Mouse (Mus musculus) E14TG2a.4 (cell line): Measurements from ENCODE around the gene Fam3b.

Experiments used
- H3K27me3 ChIP-seq: 2 replicates; pipeline ENCODE4 v1.6.1; 2014; ENCODE audit warnings: low read length, control low read depth; ENCODE audit not compliant: insufficient read depth
- H3K36me3 ChIP-seq: 2 replicates; pipeline ENCODE4 v1.6.1; 2014; ENCODE audit warnings: low read length, control low read depth; ENCODE audit not compliant: insufficient read depth
- H3K4me1 ChIP-seq: replicated peaks from 2 replicates; pipeline ENCODE4 v1.6.1; 2014; ENCODE audit warnings: low read depth, low read length, control low read depth
- H3K4me3 ChIP-seq: replicated peaks from 2 replicates; pipeline ENCODE4 v1.5.1; 2014; ENCODE audit warnings: mild to moderate bottlenecking, low read length
- H3K9me3 ChIP-seq: 2 replicates; pipeline ENCODE4 v1.6.1; 2014; ENCODE audit warnings: low read length, control low read depth
- CTCF ChIP-seq: conservative IDR thresholded peaks from 2 replicates; pipeline ENCODE4 v1.5.1; 2014; ENCODE audit warnings: low read length
- NANOG ChIP-seq: IDR thresholded peaks from 2 replicates; pipeline ENCODE4 v1.6.1; 2014; ENCODE audit warnings: borderline replicate concordance, low read length, mixed read lengths
- POU5F1 ChIP-seq: IDR thresholded peaks from 2 replicates; pipeline ENCODE4 v1.6.1; 2014; ENCODE audit warnings: low read length, borderline replicate concordance

The Fam3b gene

DNA sequence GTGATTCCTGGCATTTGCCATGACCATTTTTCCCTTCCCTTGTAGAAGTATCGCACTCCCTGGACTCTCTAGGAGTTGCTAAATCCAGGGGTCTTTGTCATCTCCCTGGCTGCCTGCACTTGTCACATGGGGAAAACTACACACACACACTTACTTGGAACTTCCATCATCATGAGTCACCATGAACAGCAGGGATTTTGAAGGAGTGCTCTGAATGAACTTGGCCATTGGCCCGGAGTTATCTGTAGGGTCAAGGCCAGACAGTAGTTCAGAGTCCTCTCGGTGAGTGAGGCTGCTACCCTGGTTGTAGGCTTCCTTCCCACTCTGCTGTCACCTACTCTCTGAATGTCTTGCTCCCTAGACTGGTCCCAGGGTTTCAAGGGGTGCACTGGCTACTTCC is 39.0 kb downstream of the Fam3b start:
- TF ChIP-seq CTCF (no peak), POU5F1 (no peak), NANOG (no peak)
- Histone ChIP-seq H3K4me3 (no peak overlapping the region), H3K4me1 (no peaks in the 10 kb centered on the region), H3K27me3 (no peaks in the 10 kb centered on the region), H3K36me3 (no peaks in the 10 kb centered on the region), H3K9me3 (no peaks in the 10 kb centered on the region)

DNA sequence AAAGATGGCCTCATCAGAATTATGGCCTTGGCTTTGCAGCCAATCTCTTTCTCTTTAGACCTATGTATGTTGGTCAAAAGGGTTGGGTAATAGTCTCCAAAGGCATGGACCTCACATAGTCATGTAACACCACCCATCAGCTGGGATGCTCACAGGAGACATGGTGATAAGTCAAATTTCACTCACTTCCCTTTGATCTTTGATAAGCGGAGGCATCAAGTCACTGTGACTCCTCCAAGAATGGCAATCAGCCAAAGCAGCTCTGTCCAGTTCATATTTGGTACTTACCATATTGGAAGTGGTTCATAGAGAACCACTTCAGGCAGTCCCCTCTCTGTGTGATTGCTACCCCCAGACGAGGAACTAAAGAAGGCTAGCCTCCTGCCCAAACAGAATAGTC is 39.9 kb downstream of the Fam3b start:
- Histone ChIP-seq H3K4me1 (no peaks in the 10 kb centered on the region), H3K4me3 (no peak overlapping the region), H3K27me3 (no peaks in the 10 kb centered on the region), H3K9me3 (no peaks in the 10 kb centered on the region), H3K36me3 (no peaks in the 10 kb centered on the region)
- no peak for TF ChIP-seq POU5F1
- no peak for TF ChIP-seq CTCF
- no peak for TF ChIP-seq NANOG

- H3K9me3 ChIP-seq = no peaks in the 10 kb centered on the region
- H3K4me1 ChIP-seq = no peaks in the 10 kb centered on the region
- no peaks in the 10 kb centered on the region for H3K27me3 ChIP-seq
- no peaks in the 10 kb centered on the region for H3K36me3 ChIP-seq
- TF ChIP-seq NANOG (no peak), POU5F1 (no peak), CTCF (no peak)
- H3K4me3 ChIP-seq = no peak overlapping the region
Observed at GRCm38 (mm10) chr16:97467993-97468791, 46.4 kb downstream of the Fam3b start.

DNA sequence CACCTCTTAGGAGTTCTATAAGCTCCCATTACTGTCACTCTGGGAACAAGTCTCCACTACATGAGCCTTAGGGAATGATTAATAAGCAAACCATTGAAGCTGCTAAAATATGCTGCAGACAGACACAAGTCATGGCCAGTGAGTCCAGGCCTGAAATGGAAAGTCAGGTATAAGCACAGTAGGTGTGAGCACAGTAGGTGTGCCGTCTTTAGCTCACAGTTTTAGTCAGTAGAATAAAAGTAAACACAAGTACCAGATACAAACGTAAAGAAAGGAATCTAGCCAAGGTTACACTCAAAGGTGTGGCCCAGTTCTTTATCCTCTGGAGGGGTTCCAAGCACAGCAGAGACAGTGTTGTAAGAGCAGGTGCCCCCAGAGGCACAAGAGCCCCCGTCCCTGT is 47.1 kb downstream of the Fam3b start:
- H3K4me1 ChIP-seq = no peaks in the 10 kb centered on the region
- no peak for TF ChIP-seq NANOG
- no peak for TF ChIP-seq CTCF
- TF ChIP-seq POU5F1 = no peak
- H3K9me3 ChIP-seq = no peaks in the 10 kb centered on the region
- H3K4me3 ChIP-seq = no peak overlapping the region
- H3K36me3 ChIP-seq = no peaks in the 10 kb centered on the region
- H3K27me3 ChIP-seq = 0 out of 2 replicates have a peak, but pooled peaks cover 2% of the 10 kb centered on the region

DNA sequence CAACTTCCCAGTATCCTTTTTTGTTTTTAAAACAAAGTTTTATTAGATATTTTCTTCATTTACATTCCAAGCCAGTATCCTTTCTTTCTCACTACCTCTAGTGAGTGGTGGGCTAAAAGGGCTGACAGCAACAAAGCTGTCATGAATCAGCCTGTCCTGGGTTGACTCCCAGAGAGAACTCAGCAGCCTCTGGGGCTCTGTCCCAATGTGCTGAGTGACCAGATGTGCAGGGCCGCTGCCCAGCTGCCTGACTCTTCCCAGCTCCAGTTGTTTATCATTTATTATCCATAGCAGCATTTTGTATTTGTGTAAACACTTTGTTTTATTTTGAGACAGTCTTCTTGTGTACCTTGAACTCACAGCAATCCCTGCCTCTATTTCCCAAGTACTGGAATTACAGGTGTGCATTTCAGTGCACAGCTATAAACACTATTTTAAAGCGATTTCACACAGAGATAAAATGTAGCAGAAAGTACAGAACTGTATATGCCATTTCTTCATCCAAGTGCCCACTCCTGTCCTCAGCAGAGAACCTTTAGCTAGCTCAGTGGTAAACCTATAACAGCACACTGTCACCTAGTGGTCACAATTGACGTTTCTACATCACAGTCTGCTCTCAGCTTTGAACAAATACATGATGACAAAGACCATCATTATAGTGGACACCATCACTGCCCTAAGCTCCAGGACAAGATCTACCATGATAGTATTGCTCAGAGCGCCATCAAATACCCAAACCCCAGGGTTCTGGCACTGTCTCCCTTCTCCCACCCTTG is 48.2 kb downstream of the Fam3b start:
- H3K9me3 ChIP-seq = no peaks in the 10 kb centered on the region
- 0 out of 2 replicates have a peak, but pooled peaks cover 2% of the 10 kb centered on the region for H3K27me3 ChIP-seq
- TF ChIP-seq POU5F1 = no peak
- TF ChIP-seq CTCF = peak; percentile 40
- no peak for TF ChIP-seq NANOG
- H3K4me3 ChIP-seq = no peak overlapping the region
- no peaks in the 10 kb centered on the region for H3K4me1 ChIP-seq
- H3K36me3 ChIP-seq = no peaks in the 10 kb centered on the region

DNA sequence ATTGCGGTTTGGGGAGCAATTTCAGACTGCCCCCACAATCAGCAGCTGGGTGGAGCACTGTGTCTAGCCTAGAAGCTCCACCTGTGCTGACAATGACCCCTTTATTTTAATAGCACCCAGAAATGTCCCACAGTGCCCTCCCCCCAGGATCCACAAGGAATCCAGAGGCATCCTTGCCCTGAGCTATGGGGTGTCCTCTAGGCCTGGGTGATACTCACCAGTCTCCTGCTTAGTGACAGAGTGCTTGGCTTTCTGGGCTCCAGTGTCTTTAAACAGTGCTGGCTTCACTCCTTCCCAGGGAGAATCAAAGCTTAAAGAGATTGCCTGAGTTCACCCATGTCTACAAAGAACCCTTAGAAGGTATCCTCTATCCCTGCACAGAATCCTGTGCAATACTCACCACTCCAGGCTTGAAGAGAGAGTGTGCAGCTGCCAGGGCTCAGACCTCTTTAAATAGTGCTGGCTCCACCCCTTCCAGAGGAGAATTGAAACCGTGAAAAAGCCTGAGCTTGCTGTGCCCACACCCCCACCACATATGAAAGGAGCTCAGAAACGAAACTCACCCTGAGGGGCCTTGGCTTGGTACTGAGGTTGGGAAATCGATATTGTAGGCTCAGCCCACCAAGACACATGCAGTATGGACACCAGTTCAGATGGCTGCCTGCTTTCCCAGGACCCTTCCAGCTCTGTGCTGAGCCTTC is 52.0 kb downstream of the Fam3b start, which contains the start of gene Mx1:
TSS of gene Mx1 (minus strand) at position 427 of the 701 bp plus-strand sequence.
- TF ChIP-seq POU5F1 (no peak), NANOG (no peak)
- Histone ChIP-seq H3K27me3 (0 out of 2 replicates have a peak, but pooled peaks cover 2% of the 10 kb centered on the region), H3K9me3 (peaks cover 5% of the 10 kb centered on the region; the same call in 1 of the 2 replicates), H3K4me3 (no peak within 1 kb of the TSS), H3K4me1 (no peaks in the 10 kb centered on the region), H3K36me3 (no peaks in the 10 kb centered on the region)

GRCm38 (mm10) chr16:97461271-97461670 is 53.3 kb downstream of the Fam3b start:
- no peak overlapping the region for H3K4me3 ChIP-seq
- no peaks in the 10 kb centered on the region for H3K36me3 ChIP-seq
- no peaks in the 10 kb centered on the region for H3K4me1 ChIP-seq
- H3K27me3 ChIP-seq = 0 out of 2 replicates have a peak, but pooled peaks cover 2% of the 10 kb centered on the region
- TF ChIP-seq POU5F1 (no peak), NANOG (no peak), CTCF (no peak)
- peaks cover 13% of the 10 kb centered on the region for H3K9me3 ChIP-seq

GRCm38 (mm10) chr16:97459831-97460230 is 54.8 kb downstream of the Fam3b start:
- no peak overlapping the region for H3K4me3 ChIP-seq
- H3K4me1 ChIP-seq = no peaks in the 10 kb centered on the region
- no peak for TF ChIP-seq CTCF
- no peak for TF ChIP-seq NANOG
- no peak for TF ChIP-seq POU5F1
- 0 out of 2 replicates have a peak, but pooled peaks cover 2% of the 10 kb centered on the region for H3K27me3 ChIP-seq
- peaks cover 13% of the 10 kb centered on the region for H3K9me3 ChIP-seq
- H3K36me3 ChIP-seq = no peaks in the 10 kb centered on the region
